Mouse (Mus musculus): ENCODE data around the gene Ssu2.
A peak's percentile ranks its signal among the peaks of the same experiment; 100 is the strongest.

Ssu2 gene

DNA sequence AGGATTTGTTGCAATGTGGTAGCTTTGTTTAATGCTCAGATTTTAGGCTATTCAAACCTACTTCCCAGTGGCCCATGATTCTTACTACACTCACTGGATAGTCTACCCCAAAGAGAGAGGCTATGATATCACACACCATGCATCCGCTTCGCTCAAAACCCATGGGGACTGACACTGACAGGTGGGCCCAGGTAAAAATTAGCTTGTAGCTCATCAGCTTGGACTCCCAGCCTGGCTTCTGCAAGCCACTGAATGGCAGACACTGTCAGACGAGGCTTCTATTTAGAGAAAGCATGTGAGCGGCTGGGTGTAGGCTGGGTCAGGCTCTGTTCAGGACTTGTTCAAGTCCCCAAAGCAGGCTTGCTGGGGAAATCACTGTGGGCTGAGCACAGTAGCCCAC is 37.4 kb downstream of the Ssu2 start:
- no peak for DNase-seq (ENCODE audit: low spot score in 2 of 2)

GRCm38 (mm10) chr6:112339016-112339415 is 48.8 kb downstream of the Ssu2 start:
- no peak for DNase-seq (ENCODE audit: low spot score in 2 of 2)

GRCm38 (mm10) chr6:112337667-112338066 is 50.2 kb downstream of the Ssu2 start:
- no peak for DNase-seq (ENCODE audit: low spot score in 2 of 2)

- no peak for DNase-seq (ENCODE audit: low spot score in 2 of 2)
Measured at GRCm38 (mm10) chr6:112333930-112334329, 53.9 kb downstream of the Ssu2 start.

- DNase-seq (ENCODE audit: low spot score in 2 of 2), result no peak
Measured at GRCm38 (mm10) chr6:112331223-112331598, 56.6 kb downstream of the Ssu2 start.

- DNase-seq (ENCODE audit: low spot score in 2 of 2), result no peak
Measured at GRCm38 (mm10) chr6:112330520-112331222, 57.2 kb downstream of the Ssu2 start.

GRCm38 (mm10) chr6:112327793-112328192 is 60.0 kb downstream of the Ssu2 start:
- no peak for DNase-seq (ENCODE audit: low spot score in 2 of 2)

- no peak for DNase-seq (ENCODE audit: low spot score in 2 of 2)
Measured at GRCm38 (mm10) chr6:112325213-112325612, 62.6 kb downstream of the Ssu2 start.

GRCm38 (mm10) chr6:112322916-112323315 is 64.9 kb downstream of the Ssu2 start:
- DNase-seq (ENCODE audit: low spot score in 2 of 2), result no peak

DNA sequence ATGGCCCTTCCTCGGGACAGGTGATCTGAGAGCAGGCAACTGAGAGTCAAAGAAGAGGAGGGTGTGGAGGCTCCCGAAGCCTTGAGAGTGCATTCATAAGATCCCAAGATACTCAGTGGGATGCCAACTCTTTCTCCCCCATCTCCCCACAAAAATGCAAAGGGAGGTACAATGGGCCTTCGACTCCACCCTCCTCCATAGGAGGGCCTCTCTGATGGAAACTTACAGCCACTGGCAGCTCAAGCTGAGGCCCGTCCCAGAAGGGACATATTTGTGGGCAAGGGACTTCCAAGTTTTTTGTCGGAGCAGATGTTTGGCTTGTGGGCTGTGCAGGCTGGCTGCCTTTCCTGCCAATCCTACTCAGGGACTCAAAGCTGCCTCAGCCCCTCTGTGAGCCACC is 67.1 kb downstream of the Ssu2 start:
- DNase-seq (ENCODE audit: low spot score in 2 of 2), result peak; percentile 26 to 30

DNA sequence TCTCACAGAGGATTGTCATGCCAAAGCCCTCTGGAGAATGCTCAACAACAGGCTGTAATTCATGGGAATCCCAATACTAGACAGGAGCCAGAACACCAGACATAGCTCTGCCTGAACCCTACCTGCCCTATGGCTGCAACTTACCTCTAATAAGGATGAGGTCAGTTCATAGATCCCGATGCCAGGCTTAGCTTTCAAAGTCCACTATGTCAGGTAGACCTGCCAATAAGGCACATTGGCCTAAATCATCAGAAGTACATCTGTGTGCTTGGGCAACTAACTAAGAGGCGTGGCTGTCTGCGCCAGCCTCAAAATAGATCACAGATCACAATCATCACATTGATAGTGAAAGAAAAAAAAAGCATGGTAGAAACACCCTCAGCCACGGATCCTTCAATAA is 68.4 kb downstream of the Ssu2 start:
- no peak for DNase-seq (ENCODE audit: low spot score in 2 of 2)

GRCm38 (mm10) chr6:112311385-112311784 is 76.4 kb downstream of the Ssu2 start:
- DNase-seq (ENCODE audit: low spot score in 2 of 2), result peak; percentile 64 to 69

DNA sequence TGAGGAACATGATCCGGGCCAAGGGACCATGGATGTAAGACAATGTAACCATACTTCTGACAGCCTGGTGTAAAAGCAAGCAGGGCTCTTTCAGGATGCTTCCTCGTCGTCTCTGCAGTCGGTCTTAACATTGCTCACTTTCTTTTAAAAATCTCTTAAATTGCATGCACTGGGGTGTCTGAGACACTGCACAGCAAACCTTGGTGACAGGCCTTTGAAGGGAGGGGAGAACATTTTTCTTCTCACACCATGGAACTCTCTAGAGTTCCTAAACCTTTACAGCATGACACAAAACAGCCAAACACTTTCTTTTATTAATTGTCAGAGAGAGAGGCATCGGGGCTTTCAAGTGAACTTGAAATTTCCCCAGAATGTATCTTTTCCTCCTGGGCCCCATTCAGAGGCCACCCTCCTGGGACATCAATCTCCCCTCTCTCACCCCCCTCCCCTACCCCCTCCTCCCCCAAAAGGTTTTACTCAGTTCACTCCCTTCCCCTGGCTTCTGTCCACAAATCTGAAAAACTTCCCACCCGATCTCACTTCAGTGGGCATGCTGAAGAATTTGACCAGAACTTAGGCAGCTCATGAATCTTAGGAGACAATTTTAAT is 78.4 kb downstream of the Ssu2 start:
- no peak for DNase-seq (ENCODE audit: low spot score in 2 of 2)
